Mouse (Mus musculus): ENCODE measurements around the gene Pilrb2.

The Pilrb2 gene

DNA sequence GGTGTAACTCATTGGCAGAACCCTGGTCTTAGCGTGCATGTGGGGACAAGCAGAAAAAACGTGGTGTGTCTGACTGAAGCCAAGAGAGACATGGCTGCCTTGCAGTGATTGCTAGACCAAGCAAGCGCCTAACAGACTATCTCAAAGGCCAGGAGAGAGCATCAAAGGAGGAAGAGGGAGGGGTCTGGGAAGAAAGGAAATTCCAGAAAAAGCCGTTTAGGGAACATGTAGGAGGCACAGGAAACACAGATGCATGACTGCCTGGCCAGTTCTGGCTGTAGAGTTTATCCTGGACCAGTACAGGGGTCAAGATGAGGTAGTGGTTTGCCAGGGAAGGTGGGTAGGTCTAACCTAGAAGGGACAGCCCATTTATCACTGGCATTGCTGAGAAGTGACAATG is 38.1 kb downstream of the Pilrb2 start:
- DNase-seq (ENCODE audit: low read depth): no peak

DNA sequence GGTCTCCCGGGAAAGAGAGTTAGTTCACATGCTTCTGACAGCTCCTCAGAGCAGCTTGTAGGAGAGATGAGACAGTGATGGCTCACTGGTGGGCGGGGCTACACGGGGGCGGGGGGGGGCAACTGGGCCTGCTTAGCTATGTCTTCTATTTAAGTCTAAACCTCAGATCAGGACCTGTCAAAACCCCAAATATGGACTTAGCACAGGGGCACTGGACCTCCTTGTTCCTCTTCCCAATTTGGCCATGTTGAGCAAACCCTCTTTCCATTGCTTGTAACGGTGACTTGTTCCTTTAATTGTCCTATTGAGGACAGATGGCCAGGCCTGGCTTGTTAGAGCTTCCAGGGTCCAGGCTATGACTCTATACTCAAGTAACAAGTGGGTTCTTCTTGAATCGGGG is 40.1 kb downstream of the Pilrb2 start:
- DNase-seq (ENCODE audit: low read depth): no peak

DNA sequence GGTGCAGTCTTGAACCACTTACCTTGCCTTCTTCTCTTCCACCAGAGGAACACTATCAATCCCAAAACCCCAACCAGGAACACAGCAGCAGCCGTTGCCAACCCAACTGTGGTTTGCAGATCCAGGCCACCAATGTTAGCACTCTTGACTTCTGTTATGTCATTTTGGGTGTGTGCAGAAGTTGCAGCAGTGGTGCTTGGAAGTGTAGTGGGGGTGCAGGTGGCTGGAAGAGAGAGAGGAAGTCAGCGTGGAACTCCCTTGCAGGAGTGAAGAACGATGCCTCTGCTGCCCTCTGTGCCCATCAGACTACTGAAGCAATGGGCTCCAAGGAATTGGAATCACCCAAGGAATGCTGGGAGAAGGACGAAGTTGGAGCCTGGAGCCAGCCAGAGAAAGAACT is 40.5 kb downstream of the Pilrb2 start:
- no peak for DNase-seq (ENCODE audit: low read depth)

DNA sequence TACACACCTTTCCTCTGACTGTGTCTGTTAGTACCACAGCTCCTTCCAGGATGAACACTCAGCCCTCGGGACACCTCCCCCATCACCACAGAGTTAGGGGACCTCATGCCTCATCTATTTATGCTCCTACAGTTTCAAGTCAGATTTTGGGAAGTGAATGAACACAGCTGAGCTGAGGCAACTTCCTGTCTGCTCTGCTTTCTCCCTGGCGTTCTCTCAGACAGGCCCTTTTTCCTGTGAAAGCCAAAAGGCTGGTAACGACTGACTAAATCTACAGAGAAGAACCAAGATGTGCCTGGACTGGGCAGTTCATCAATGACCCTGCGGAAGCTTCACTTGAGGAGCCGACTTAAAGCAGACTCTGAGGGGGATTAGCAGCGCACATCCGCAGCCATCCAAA is 41.4 kb downstream of the Pilrb2 start:
- DNase-seq (ENCODE audit: low read depth): no peak

DNA sequence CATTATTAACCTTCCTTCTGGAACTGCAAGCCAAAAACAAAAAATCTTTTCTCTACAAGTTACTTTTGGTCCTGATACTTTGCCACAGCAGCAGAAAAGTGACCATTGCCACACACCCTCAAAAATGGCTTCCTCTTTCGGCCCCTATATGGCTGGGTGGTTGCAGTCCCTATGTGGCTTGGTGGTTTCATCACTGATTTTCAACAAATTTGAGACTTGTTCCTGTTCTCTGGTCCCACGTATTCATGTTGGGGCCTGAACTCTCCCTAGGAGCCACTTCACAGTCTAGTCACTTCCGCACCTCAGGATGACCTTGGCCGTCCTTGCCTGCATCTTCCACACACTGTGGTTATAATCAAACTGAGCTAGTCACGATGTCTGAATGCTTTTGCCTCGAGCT is 42.9 kb downstream of the Pilrb2 start:
- no peak for DNase-seq (ENCODE audit: low read depth)

DNA sequence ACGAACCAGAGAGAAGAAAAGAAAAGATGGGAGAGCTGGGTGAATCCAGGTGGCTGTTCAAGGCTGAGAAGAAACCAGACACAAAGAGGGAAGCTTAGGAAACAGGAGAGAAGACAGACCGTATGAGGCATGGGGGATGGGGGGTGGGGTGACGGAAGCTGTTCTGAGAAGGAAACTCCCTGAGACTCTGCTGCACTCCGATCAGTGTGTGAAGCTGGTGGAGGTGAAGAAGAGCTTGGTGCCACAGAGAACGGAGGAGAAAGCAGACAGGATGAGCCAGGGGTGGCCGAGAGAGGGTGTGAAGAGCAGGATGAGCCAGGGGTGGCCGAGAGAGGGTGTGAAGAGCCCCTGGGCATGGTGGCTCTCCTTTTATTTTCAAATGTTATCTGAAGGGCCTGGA is 45.2 kb downstream of the Pilrb2 start:
- no peak for DNase-seq (ENCODE audit: low read depth)

DNA sequence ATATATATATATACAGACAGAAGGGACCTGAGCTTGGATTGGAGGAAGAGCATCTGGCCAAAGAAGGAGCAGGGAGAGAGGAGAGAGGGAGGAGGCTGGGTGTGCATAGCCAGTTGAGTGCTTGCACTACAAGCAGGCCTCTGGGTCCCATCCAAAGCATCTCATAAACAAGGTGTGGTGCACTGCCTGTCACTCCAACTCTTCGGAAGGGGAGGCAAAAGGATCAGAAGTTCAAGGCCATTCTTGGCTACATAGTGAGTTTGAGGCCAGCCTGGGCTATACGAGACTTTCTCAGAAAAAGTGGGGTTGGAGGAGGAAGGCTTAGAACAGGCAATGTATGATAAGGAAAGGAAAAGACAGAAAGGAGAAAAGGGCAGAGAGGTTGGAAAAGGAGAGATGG is 45.6 kb downstream of the Pilrb2 start:
- no peak for DNase-seq (ENCODE audit: low read depth)

- DNase-seq (ENCODE audit: low read depth): no peak
Measured at GRCm38 (mm10) chr5:137825030-137825429, 46.6 kb downstream of the Pilrb2 start.

DNA sequence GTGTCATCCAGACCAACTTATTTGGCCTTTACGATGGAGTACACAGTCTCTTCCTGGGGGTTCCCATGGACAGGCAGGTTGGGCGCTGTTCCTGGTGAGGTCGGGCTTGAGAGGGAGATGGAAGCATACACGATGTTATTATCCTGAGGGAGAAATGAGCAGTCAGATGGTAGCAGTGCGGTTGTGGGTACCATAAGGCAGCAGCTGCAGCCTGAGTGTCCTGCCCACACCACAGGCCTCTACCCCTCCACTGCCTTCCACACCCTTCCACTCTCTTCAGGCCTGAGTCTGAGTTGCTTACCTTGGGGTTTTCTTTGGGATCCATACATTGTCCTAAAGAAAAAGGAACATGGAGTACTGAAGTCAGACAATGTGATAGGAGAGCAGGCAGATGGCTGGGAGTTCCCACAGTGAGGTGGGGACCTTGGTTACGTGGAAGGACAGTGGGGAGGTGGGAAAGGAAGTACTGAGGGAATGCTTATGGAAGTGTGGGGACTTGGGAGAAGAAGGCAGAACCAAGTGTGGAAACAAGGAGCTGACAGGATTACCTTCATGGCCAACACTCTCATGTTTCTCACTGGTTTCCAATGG is 48.1 kb downstream of the Pilrb2 start:
- DNase-seq (ENCODE audit: low read depth): no peak

- no peak for DNase-seq (ENCODE audit: low read depth)
Measured at GRCm38 (mm10) chr5:137822602-137823001, 49.0 kb downstream of the Pilrb2 start.

DNA sequence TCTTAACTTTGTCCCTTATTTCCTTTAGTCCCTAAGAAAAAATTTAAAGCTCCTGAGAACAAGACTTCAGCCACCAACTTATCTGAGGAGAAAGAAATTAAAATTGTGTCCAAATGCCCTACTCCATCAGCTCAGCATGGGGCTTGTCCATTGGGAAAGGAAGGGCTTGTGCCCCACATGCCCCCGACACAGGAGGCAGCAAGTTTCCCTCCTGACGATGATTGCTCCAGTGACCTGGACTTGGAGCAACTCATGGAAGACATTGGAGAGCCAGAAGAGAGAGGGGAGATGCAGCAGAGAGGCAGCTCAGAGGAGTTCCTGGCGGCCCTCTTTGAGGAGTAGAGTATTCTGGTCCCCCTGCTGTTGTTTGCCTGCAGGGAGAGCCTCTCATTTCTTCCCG is 49.5 kb downstream of the Pilrb2 start:
- no peak for DNase-seq (ENCODE audit: low read depth)

GRCm38 (mm10) chr5:137817466-137818222 is 54.0 kb downstream of the Pilrb2 start:
- no peak for DNase-seq (ENCODE audit: low read depth)
